In the genomic region with DNA sequence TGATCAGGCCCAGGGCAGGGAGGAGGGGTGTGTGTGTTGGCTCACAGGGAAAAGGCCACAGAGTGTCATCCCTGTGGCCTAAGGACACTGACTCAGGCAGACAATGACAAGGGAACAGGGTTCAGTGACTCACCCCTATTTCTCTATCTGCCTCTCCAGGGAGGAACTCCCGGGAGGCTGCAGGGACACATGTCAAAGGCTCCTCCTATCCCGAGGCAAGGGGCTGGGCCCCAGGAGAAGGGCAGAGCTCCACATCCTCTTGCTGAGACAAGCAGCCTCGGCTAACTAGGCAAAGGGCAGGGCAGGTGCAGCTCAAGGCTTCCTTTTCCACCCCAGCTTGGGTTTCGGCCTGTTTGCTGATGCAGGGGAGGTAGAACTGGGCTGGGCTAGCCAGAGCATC, we compare ENCODE assay signal across 9 mouse cellular contexts. TPM values are rescaled to one million over a fixed set of nuclear protein-coding genes. Genes with fewer than 3 reads are reported as not detected.
DNase-seq lines count a peak whose midpoint lies in the region; ATAC-seq and TF ChIP-seq lines count a peak whose summit lies in the region.
"Had no signal": no experiment of that assay in that cellular context is flagged by ENCODE, and none has a peak within 500 bp of the region (broad histone marks: within the 10 kb centered on the region; RNA-seq: fewer than 3 reads in every experiment).

No protein-coding gene starts in this region.

- no peak for TF ChIP-seq CTCF in heart, adult 2 months (IDR thresholded peaks at IDR 0.05)

- H3K36me3 ChIP-seq in heart, adult 2 months (ENCODE audit: control insufficient read depth, insufficient read depth, low read length): peaks cover 18% of the 10 kb centered on the region
- H3K36me3 ChIP-seq in hindbrain, embryonic 16.5 days (ENCODE audit: control insufficient read depth, insufficient read depth, low read length): peaks cover 7% of the 10 kb centered on the region

- H3K27me3 ChIP-seq in heart, adult 2 months (ENCODE audit: control insufficient read depth, insufficient read depth, low read length): no peaks in the 10 kb centered on the region
- no peaks in the 10 kb centered on the region for H3K27me3 ChIP-seq in hindbrain, embryonic 16.5 days (replicated peaks; ENCODE audit: control insufficient read depth, insufficient read depth, low read length)
- H3K27me3 ChIP-seq: embryonic facial prominence, embryonic 13.5 days had no signal

- H3K4me1 ChIP-seq in heart, adult 2 months (ENCODE audit: control insufficient read depth, insufficient read depth, low read length): peaks cover 14% of the 10 kb centered on the region
- H3K4me1 ChIP-seq in hindbrain, embryonic 16.5 days (ENCODE audit: control insufficient read depth, insufficient read depth, low read depth, low read length): no peaks in the 10 kb centered on the region; the same call in 1 of the 2 replicates

- no peak for ATAC-seq in hindbrain, embryonic 16.5 days

- no peaks in the 10 kb centered on the region; the same call in 1 of the 2 replicates for H3K79me2 ChIP-seq in heart, adult 2 months (replicated peaks; ENCODE audit: control insufficient read depth, insufficient read depth, low read length)

- 0 out of 2 replicates have a peak, but pooled peaks have one; percentile 68 for TF ChIP-seq EP300 in heart, adult 2 months (IDR thresholded peaks at IDR 0.05; ENCODE audit: insufficient read depth, low read depth, low read length)

- no peaks in the 10 kb centered on the region for H3K9me3 ChIP-seq in hindbrain, embryonic 16.5 days (ENCODE audit: control insufficient read depth, low read length)
- H3K9me3 ChIP-seq: embryonic facial prominence, embryonic 13.5 days had no signal

- WGBS in heart, adult 2 months: 16% methylated on average over 4 of the region's 4 CpGs
- WGBS in hindbrain, embryonic 16.5 days: 33% methylated on average over 4 of the region's 4 CpGs

- peak; percentile 71 for TF ChIP-seq POLR2A in heart, adult 2 months (IDR thresholded peaks at IDR 0.05; ENCODE audit: insufficient read depth, low read depth, low read length)

- H3K9ac ChIP-seq in heart, adult 2 months (ENCODE audit: low read depth, low read length): peak overlapping the region; percentile 14; the same call in 1 of the 2 replicates
- no peak overlapping the region for H3K9ac ChIP-seq in hindbrain, embryonic 16.5 days (ENCODE audit: low read depth, low read length)
- H3K9ac ChIP-seq: embryonic facial prominence, embryonic 13.5 days had no signal

- H3K4me3 ChIP-seq in heart, adult 2 months: no peak overlapping the region
- H3K4me3 ChIP-seq in hindbrain, embryonic 16.5 days (ENCODE audit: low read length): no peak overlapping the region
- H3K4me3 ChIP-seq: embryonic facial prominence, embryonic 13.5 days had no signal

- H3K4me2 ChIP-seq in hindbrain, embryonic 16.5 days (ENCODE audit: low read length): no peak overlapping the region
- H3K4me2 ChIP-seq: embryonic facial prominence, embryonic 13.5 days had no signal

- intact Hi-C loops in heart, adult 2 months (cut with DNase I): no loop called here

- DNase-seq in 3T3-L1 (ENCODE audit: low read depth, low spot score) (peak; percentile 81), ES-CJ7 (ENCODE audit: low read depth, low spot score) (peak; percentile 37)
- DNase-seq in heart, adult 2 months: peak; percentile 72 to 85
- peak; percentile 73 to 95 for DNase-seq in kidney, postnatal 25 days
- peak; percentile 31 for DNase-seq in urinary bladder, postnatal 25 days (ENCODE audit: low spot score)
- DNase-seq in left cerebral cortex, adult 11 months (ENCODE audit: low spot score): no peak
- no peak for DNase-seq in spleen, postnatal 14 days (ENCODE audit: low spot score in 2 of 2)

- H3K27ac ChIP-seq in heart, adult 2 months: peak overlapping the region; percentile 49
- no peak overlapping the region for H3K27ac ChIP-seq in hindbrain, embryonic 16.5 days (ENCODE audit: low read depth, low read length)
- H3K27ac ChIP-seq: embryonic facial prominence, embryonic 13.5 days had no signal

RNA-seq across cellular contexts. Expression of gene Tob2, which starts 12.9 kb away (rescaled TPM):
- 100 to 1,000 TPM; 101 to 114 TPM for total RNA-seq in heart, adult 2 months (2021)
- 39.4 and 49.7 TPM in 2 replicates for polyA plus RNA-seq in heart, adult 2 months (2012; rRNA removed)
- 15.7 and 18.4 TPM in 2 replicates for polyA plus RNA-seq in hindbrain, embryonic 16.5 days (2015; fragmentation: Nextera tagmentation; extraction: Ambion mirVana)

RNA-seq across cellular contexts. Expression of gene Phf5a, which starts 26.0 kb away (rescaled TPM):
- 10 to 100 TPM; 30.2 to 36.5 TPM for total RNA-seq in heart, adult 2 months (2021)
- 30.2 and 39.1 TPM in 2 replicates for polyA plus RNA-seq in heart, adult 2 months (2012; rRNA removed)
- 118 and 122 TPM in 2 replicates for polyA plus RNA-seq in hindbrain, embryonic 16.5 days (2015; fragmentation: Nextera tagmentation; extraction: Ambion mirVana)

RNA-seq across cellular contexts. Expression of gene Aco2, which starts 26.4 kb away (rescaled TPM):
- total RNA-seq in heart, adult 2 months (2021): 1,000 to 10,000 TPM; 1,810 to 2,215 TPM
- 2,076 and 2,628 TPM in 2 replicates for polyA plus RNA-seq in heart, adult 2 months (2012; rRNA removed)
- 333 and 346 TPM in 2 replicates for polyA plus RNA-seq in hindbrain, embryonic 16.5 days (2015; fragmentation: Nextera tagmentation; extraction: Ambion mirVana)

RNA-seq across cellular contexts. Expression of gene Tef, which starts 43.5 kb away (rescaled TPM):
- 100 to 1,000 TPM in 1 of 2 experiments, 10 to 100 TPM in 1; 46.7 to 127 TPM for total RNA-seq in heart, adult 2 months (2021)
- 76.7 and 100 TPM in 2 replicates for polyA plus RNA-seq in heart, adult 2 months (2012; rRNA removed)
- 22.9 and 23.1 TPM in 2 replicates for polyA plus RNA-seq in hindbrain, embryonic 16.5 days (2015; fragmentation: Nextera tagmentation; extraction: Ambion mirVana)

Comparison
In these comparisons a context has a peak if more than half of its experiments do, and no peak if none do; other contexts are left out.
1. DNase-seq: peak in 3T3-L1 (single experiment), ES-CJ7 (single experiment), heart, adult 2 months (2 of 2), kidney, postnatal 25 days (2 of 2) and urinary bladder, postnatal 25 days (single experiment); none in left cerebral cortex, adult 11 months (single experiment) and spleen, postnatal 14 days (0 of 2).